Mouse (Mus musculus) cerebellum, adult 2 months (tissue): Measurements from ENCODE around the gene St3gal2.
"Not testable (repeated sequence)": the region's sequence is repeated elsewhere in the genome, so short reads cannot be mapped to it uniquely, and the experiment has no call there.

Source experiments
- CTCF ChIP-seq: fragments of 200-500 bp; IDR thresholded peaks from 2 replicates; pipeline ENCODE4 v1.5.1; 2011; ENCODE audit warnings: low read depth, mild to moderate bottlenecking, control low read depth, low read length, moderate library complexity, borderline replicate concordance; ENCODE audit not compliant: insufficient read depth
- POLR2A ChIP-seq: fragments of 200-500 bp; IDR thresholded peaks from 2 replicates; pipeline ENCODE4 v1.6.1; 2011; ENCODE audit warnings: low read length, control low read depth, borderline replicate concordance; ENCODE audit not compliant: insufficient read depth

GRCm38 (mm10) chr8:110909850-110910249 is 9.9 kb upstream of the St3gal2 start:
- not testable (repeated sequence) for TF ChIP-seq POLR2A, CTCF
